Mouse (Mus musculus): ENCODE measurements around the gene Tulp1.
"Not testable (repeated sequence)": the region's sequence is repeated elsewhere in the genome, so short reads cannot be mapped to it uniquely, and the experiment has no call there.

Gene Tulp1

DNA sequence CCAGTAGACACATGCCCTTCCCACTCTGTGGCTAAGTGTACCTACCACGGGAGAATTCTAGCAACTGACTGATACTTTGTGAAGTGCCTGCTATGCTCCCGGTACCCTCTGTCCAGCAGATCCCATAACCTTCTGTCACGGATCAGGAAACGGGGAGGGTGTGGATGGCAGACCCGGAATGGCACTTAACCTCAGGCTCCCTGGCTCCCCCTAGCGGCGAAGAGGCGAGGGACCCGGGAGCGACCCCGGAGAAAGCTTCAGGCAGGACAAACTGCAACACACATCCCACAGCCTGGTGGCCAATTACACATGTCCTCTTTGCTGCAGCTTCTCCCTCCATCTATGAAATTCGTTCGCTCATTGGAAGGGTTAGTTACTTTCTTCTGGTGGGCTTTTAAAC is 3.4 kb upstream of the Tulp1 start:
- DNase-seq: peak; percentile 34

DNA sequence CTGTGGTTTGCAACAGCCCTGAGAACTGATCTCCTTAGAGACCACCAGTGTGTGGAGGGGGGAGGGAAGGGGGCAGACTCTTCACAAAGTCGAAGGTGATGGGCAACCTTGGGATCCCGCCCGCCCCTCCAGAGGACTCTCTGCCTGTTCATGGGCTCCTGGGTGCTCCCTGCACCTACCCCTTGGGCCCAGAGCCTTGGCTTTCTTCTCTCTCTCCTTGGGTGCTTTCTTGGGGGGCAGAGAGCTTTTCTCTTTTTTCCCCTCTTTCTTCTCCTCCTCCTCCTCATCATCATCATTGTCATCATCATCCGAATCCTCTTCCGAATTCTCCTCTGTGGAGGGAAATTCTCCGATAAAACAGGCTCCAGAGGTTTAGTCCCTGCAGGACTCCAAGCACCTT is 1.5 kb downstream of the Tulp1 start:
- no peak for DNase-seq

DNA sequence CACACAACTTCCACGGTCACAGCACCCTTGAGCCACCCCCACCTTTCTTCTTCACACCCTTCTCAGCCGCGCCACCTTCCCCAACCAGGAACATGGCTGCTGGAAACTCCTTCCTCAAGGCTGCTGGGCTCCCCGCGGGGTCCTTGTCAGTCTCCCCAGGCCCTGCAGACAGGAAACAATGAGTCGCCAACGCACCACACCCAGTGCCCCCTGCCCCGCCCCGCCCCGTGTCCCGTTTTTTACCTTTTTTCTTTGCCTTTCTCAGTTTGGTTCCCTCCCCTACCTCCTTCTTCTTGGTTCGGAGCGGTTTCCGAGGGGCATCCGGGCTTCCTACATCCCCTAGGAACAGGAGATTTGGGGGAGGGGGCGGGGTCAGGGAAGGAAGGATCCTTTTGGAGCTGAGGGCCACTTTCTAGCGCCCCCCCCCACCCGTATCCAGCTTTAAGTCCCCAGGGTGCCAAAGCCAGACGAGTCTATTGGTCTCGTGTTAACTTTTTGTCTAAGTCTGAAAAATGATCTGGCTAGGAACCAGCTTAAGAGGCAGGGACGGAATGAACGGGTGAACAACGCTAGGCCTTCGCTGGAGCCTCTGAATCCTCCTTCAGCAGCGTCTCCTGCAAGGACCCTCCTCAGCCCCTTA is 2.2 kb downstream of the Tulp1 start:
- DNase-seq: no peak

DNA sequence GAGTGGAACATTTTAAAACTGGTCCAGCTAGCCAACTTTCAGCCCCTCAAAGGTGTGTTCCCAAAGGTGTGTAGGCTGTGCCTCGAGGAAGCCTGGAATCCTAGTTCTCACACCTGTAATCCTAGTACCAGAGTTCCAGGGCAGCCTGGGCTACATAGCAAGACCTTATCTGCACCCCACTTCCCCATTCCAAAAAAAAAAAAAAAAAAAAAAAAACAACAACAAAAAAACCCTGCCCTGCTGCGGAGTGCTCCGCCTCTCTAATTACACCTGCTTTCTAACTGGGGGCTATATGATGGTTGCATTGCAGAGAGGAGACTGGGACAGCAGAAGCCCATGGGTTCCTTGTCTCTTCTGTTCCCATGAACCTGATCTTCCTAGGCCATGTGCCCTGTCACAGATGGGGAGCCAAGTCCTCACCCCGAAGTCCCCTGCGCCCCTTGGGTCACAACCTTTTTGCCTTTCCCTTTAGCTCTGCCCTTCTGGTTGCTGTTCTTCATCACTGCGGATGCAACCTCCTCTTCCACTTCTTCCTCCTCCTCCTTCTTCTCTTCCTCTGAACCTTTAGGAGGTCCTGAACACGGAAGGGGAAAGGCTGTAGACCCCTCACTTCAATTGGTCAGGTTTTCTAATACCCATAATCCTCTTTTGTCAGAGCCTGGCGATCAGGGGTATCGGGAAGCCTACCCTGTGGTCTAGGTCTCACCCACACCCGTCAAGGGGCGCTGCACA is 2.9 kb downstream of the Tulp1 start:
- DNase-seq: no peak

DNA sequence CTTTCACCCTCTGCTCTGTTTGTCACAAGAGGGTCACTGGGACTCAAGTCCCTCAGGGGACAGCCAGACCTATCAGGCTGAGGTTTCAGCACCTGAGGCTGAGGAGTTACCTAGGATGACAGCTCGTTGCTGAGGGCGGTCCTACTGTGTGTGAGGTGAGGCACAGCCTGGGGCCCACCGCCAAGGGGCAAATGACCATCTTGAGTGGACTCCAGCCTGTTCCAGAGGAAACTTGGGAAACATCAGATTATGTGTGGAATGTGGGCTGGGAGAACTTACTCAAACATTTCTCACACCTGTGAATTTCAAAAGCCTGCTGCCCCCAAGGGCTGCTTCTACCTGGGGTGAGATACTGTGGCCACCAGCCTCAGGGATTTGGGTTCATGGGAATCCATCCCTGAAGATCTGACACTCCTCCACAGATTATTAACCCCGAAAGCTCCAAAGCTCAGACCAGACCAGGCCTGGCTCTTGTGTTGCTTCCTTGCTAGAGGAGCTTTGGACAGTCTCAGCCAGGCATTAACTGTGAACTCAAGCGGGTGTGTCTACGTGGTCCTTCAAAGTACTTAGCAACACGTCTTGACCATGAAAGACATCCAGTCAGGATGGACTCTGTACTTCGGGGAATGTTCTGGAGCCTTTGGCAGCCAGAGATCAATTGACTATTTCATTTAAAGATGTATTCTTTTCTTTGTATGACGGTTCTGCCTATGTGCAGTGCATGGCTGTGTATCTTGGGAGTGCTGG is 4.3 kb downstream of the Tulp1 start:
- DNase-seq: no peak

DNA sequence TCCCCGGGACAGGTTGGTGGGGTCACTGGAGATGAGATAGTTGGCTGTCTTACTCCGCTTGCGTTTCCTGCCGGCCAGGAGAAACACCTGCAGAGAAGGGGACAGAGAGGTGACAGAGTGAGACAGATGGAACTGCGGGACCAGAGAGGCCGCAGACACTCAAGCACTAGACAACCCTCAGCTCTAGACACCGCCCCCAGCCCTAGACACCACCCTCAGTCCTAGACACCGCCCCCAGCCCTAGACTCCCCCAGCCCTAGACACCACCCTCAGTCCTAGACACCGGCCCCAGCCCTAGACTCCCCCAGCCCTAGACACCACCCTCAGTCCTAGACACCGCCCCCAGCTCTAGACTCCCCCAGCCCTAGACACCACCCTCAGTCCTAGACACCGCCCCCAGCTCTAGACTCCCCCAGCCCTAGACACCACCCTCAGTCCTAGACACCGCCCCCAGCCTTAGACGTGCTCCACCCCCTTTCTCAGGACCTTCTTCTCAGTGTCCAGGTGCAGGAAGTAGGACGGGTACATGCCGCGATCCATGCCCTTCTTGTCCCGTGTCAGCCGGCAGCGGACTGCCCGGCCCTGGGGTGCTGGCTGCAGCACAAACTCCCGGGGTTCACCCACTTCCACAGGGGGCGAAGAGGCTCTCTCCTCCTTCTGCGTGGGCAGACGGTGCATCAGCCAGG is 6.3 kb downstream of the Tulp1 start:
- not testable (repeated sequence) for DNase-seq

DNA sequence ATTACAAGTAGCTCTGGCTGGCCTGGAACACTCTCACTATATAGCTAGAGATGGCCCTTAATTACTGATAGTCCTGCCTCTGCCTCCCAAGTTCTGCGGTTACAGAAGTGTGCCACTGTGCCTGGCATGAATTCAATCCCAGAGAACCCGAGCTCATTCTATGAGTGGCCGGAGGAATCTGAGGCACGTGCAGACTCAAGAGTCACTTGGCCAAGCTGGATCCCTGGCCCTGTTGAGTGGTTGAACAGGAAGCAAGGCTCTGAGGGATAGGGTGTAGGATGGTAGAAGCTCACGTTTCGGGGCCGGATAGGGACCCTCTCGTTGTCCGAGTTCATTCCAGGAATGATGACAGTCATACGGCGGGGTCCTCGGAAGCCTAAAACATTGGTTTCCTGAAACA is 9.2 kb downstream of the Tulp1 start:
- no peak for DNase-seq

DNA sequence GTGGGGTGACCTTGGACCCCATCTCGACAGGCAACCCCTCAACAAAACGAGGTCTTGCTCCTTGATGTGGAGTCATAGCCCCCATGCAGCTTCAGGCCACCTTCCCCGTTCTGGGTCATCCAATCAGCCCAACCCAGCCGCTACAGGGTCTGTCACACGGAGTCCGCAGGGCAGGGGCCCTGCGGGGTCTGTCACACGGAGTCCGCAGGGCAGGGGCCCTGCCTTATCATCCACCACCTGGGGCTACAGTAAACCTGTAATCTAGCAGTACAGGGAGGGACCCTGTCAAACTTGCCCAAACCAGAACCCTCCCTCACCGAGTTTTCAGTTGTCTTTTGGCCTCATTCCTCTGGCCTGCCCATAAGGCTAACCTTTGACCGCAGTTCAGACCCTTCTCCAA is 13.0 kb downstream of the Tulp1 start:
- no peak for DNase-seq

DNA sequence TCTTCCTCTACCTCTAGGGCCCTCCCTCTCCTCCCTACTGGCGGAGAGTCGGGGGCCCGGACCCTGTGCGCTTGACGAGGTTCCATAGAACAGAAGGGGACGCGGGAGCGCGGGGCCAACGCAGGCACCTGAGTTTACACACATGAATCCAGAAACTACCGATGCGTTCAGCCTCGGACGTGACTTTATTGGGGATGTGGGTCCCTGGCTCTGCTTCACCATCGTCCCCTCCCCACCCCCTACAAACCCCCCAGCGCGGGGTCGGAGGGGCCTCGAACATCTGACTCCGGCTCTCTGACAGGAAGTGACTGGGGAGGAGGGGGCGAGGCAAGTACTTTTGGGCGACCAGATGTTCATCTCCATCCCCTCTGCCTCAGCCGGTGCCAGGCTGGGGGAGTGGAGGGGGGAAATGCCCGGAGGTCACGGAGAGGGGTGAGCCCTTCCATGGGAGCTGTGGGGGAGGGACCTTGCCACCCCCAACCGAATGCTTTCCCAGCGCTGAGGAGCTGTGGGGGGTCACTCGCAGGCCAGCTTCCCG is 13.6 kb downstream of the Tulp1 start:
- DNase-seq: no peak

DNA sequence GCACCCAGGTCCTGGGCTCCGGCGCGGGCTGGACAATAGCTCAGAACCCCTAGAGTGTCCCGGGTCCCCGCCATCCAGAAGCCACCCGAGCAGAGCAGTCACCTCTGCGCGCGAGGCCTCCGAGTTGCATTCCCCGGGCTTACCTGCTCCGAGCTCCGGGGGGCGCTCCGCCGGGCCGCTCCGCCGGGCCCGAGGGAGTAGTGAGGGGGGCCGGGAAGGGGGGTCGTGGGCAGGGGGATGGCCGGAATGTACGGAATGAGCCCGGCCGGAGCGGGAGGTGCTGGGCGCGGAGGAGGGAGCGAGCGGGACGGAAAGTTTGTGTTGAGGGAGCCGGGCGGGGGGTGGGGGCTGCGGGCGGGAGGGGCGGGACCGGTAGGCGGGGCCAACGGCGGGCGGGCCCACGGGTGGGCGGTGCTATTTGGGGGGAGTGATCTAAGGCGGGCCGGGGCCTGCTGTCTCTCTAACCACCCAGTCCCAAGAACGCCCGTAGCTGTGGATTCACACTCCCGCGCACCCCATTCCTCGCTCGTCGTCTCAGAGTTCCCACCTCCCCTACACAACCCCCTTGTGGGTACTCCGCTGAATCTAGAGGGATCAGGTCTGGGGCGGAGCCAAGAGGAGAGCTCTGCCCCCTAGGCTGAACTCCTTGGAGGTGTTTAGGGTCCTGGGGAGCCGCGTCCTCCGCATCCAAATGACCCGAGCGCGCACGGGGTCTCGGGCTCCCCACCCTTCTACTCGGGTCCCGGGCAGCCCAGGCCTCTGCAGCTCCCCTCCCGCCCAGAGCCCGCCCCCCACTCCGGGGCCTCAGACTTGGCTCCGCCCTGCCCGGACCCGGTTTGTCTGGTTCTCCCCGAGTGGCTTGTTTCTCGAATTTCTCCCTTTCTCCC is 14.3 kb downstream of the Tulp1 start, which contains the start of gene Tead3:
Gene Tead3 (minus strand): TSS at position 352 of the 887 bp plus-strand sequence.
- DNase-seq: no peak

DNA sequence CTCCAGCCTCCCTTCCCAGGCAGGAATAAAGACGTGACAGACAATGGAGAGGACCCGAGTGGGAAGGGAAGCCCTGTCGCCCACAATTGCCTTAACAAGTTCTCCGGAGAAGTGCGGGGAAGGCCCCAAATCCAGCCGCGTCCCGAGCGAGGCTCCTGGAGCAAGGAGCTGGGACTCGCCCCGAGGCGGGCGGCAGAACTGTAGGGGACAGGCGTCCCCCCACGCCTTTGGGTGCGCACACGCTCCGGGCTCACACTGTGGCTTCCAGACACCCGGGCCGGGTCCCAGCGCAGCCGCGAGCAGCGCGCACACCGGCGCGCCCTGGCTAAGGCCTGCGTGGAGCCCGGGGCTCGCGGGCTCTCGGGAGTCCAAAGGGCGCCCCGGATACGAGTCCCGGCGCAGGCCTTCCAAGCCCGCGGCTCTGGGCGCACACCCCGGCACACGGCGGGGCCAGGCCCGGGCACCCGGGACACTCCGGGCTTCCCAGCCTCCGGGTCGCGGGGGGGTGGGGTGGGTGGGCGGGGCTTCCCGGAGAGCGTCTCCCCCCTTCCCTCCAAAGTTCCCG is 15.0 kb downstream of the Tulp1 start:
- DNase-seq: no peak

DNA sequence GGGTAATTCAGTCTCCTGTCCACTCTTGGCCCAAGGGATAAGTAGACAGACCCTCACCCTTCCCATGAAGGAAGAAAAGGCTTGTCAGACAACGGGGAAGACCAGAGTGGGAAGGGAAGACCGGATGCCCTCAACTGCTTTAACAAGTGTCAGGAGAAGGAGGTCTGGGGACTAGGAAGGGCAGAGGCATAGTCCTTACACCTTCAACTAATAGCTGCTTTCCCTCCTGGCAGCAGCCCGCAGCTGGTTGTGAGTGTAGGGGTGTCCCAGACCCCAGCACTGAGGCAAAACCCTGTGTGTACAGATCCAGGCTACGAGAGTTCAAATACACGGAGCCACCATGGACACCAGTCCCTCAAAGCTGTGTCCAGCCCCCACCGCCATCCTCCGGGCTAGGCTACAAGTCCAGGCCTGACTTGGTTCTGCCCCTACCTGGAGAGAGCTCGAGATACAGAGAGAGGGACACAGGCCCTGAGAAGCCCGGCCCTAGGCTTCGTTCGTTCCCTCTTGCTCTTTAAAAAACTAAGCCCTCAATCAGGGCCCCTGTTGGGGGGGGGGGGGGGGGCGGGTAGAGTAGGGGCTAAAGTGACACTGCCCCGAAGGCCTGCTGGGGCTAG is 15.7 kb downstream of the Tulp1 start:
- no peak for DNase-seq

DNA sequence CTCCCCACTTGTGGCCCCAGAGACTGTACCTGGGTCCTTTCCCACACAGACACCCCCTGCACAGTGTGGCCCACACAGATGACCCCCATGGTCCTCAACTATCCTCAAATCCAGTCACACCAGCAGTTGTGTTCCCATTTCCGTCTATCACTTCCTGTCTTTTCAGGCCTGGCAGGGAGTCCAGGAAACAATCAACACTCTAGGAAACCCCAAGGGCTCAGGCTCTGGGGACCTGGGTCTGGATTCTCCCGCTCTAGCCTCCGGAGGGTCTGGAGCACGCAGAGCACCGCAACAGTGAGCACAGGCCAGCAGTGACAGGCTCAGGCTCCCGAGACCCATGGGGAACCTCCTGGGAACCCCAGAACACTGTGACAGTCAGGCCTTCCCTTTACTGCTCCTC is 16.8 kb downstream of the Tulp1 start:
- no peak for DNase-seq

DNA sequence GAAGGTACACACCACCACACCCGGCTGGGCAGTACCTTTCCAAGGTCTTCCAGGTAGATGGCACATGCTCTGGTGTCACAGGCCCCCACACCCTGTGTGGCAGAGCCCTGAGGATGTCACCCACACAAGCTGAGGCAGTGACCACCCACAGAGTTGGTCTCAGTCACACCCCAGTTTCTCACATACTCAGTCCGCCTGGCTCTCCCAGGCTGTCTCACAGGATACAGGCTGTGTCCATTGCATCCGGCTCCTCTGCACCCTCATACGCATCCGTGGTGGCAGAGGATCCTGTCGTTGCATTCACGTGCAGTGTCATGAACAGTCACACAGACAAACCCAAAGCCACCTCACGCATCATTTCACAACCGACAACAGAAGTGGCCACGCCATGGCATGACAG is 17.7 kb downstream of the Tulp1 start:
- no peak for DNase-seq

DNA sequence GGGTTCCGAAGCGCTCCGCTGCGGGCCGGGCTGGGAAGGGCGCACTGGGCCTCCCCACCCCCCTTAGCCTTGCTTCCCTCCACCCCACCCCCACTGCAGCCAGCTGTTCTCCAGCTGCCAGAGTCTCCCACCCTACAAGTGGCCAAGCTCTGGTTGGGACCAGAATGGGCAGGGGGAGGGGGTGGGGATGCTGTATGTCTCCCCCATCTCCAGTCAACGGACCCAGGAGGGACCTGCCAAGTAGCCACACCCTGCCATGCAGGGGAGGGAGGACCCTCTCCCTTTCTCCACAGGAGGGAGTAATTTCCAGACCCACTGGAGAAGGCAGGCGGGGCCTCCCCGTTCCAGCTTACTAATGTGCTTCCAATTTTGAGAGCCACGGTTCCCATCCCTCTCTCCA is 19.1 kb downstream of the Tulp1 start:
- DNase-seq: no peak

DNA sequence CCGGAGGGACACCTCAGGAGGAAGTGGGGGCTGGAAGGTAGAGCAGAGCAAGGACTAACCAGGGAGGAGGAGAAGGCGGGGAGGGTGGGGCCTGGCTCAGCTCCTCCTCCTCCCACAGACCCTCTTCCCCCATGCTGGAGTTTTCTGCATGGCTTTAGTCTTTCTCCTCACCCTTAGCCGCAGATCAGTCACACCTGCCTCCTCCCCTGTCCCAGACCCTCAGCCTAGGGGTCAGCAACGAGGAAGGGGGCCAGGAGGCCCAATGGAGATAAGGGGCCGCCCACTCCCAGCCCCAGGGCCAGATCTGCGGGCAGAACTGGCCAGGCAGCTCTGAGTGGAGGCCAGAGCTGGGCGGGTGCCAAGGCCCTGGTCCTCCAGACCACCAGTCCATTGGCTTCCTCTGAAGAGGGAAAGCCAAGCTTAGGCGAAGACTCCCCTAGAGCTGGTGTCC is 19.7 kb downstream of the Tulp1 start:
- no peak for DNase-seq

DNA sequence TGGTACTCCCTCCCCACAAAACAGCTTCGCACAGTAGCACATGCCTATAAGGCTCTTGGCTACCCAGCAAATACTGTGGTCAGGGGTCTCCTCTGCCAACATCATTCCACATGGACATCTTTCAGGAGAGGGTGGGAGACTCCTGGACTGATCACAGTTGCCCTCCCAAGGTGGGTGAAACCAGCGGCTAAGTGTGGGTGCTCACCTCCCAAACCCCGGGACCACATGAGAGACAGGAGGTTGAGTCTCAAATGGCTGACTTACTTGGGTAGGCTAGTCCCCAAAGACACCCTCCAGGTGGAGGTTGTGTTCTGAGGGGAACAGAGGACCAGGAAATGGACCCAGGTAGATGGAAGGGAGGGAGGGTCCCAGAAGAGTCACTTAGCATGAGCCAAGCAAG is 20.4 kb downstream of the Tulp1 start:
- no peak for DNase-seq

DNA sequence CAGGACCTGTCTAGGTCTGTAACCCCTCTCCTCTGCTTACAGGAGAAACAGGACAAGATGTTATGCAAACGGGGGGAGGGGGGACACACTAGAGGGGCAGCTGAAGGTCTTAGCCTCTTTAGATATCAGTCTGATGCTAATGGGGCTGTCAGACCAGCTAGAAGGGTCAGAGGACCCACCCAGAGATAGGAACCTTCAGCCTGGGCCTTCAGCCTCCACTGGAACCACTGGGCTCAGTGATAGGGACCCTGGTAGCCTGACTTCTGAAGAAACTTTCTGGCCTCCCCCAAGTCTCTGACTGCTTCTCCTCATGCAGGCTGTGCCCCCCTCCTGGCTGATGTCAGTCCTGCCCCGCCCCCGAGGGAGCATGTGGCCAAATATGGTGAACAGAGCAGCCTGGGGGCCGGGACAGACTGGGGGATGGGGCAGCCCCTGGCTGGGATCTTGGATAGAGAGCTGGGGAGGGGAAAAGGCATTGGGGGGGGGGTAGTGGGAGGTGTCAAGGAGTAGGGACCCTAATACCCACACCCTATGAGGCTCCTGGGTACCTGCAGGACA is 20.9 kb downstream of the Tulp1 start:
- no peak for DNase-seq

DNA sequence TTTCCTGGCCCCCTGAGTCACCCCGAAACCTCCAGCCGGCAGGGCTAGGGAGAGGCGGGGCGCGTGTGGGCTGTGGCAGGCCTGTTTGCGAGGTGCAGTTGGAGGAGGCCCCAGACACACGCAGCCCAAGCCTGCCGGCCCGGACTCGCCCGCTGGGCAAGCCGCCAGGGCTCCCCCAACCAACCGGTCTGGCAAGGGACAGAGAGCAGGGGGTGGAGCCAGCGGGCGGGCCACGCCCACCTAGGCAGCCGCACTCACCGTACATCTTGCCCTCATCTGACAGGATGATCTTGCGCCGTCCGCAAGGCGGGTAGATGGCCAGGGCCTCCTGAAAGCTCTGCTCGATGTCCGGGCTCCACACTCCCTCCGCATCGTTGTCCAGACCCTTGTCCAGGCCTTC is 23.9 kb downstream of the Tulp1 start:
- DNase-seq: peak; percentile 63

DNA sequence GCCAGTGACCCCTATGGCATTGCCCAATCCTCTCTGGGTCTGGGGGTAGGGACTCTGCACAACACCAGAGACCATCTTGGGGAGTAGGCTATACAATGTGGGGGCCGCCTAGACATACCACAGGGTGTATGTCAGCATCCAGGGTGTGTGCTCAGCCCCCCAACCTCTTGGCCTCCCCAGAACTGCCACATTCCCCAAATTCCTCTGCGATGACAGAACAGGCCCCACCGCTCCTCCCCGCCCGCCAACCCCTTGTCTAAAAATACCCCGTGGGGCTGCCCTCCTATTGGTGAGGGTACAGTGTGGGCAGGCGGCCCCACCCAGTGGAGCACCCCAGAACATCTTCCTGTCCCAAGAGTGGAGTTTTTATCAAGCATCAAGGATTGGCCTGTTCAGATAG is 24.4 kb downstream of the Tulp1 start:
- DNase-seq: no peak

DNA sequence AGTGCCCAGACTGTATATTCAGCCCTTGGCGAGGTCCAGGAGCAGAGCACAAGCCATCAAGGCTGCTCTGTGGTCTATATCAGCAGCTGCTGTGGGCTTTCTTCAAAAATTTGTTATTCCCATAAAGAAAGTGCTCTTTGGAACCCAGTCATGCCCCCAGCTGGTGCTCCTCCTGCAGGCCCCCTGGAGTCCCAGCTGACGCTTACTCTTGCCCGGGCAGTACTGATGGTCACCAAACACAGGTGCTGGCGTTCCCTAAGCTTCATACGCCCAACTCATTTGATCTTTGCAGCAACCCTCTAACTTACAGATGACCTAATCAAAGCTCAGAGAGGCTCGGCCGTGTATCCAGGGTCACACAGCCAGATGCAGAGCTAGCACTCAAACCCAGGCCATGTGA is 27.5 kb downstream of the Tulp1 start:
- no peak for DNase-seq
